Mouse (Mus musculus): ENCODE data around the gene Prss36.

- TF ChIP-seq CTCF (IDR thresholded peaks at IDR 0.05; ENCODE audit: borderline replicate concordance, insufficient read depth, low read depth, low read length) (no peak), POLR2A (IDR thresholded peaks at IDR 0.05; ENCODE audit: borderline replicate concordance, insufficient read depth, low read length) (no peak)
These were observed 60.6 kb downstream of the Prss36 start for GRCm38 (mm10) chr7:127885951-127886350.
